Mouse (Mus musculus) megakaryocyte, embryonic 14.5 days (primary cell): ENCODE data around the gene Cd46.

Source experiments
- FLI1 ChIP-seq: IDR thresholded peaks from 2 replicates; pipeline ENCODE4 v1.6.1; 2012; ENCODE audit warnings: low read length, inconsistent platforms, mixed read lengths
- GATA1 ChIP-seq: IDR thresholded peaks from 3 replicates; pipeline ENCODE4 v1.6.1; 2012; ENCODE audit warnings: mixed read lengths, low read length, inconsistent platforms, borderline replicate concordance

DNA sequence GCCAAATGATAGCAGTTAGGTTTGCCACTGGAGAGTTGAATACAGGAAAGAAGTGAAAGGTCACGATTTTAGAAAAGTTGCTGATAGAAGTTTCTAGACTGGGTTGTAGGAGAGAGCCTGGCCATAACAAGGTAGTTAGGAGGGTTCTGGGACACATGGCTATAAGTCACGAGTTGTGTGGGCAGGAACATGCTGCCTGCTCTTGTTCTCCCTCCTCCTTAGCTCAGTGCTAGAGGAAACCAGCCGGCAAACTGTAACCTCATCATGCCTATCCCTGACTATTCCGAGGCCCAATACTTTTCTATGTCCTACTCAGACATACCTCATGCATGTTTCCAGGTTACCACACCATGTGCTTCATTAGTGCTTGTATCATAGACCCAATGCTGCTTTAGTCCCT lies 88.7 kb downstream of the Cd46 start:
- TF ChIP-seq GATA1 (no peak), FLI1 (no peak)
